Mouse (Mus musculus): ENCODE data around the gene Ddah2.

Gene Ddah2

GRCm38 (mm10) chr17:35058911-35059892, at the start of gene Ddah2:
TSS of gene Ddah2 (plus strand) at chr17:35059035.
- peak; percentile 88 to 92 for DNase-seq

- no peak for DNase-seq
Measured at GRCm38 (mm10) chr17:35009586-35009985, 49.2 kb upstream of the Ddah2 start.

GRCm38 (mm10) chr17:35011440-35011839, 47.4 kb upstream of the Ddah2 start:
- DNase-seq, result no peak

GRCm38 (mm10) chr17:35012430-35012829, 46.4 kb upstream of the Ddah2 start:
- no peak for DNase-seq

GRCm38 (mm10) chr17:35013221-35013620, 45.6 kb upstream of the Ddah2 start:
- DNase-seq, result no peak

- no peak for DNase-seq
Measured at GRCm38 (mm10) chr17:35015296-35015695, 43.5 kb upstream of the Ddah2 start.

GRCm38 (mm10) chr17:35016376-35016775, 42.5 kb upstream of the Ddah2 start, which contains the start of gene Vwa7:
TSS of gene Vwa7 (plus strand) at chr17:35016579.
- DNase-seq, result peak in 1 of 2 experiments; percentile 33

GRCm38 (mm10) chr17:35016791-35017705, 41.8 kb upstream of the Ddah2 start:
- no peak for DNase-seq

GRCm38 (mm10) chr17:35017706-35018030, 41.2 kb upstream of the Ddah2 start:
- no peak for DNase-seq

GRCm38 (mm10) chr17:35018171-35018570, 40.7 kb upstream of the Ddah2 start:
- DNase-seq, result no peak

GRCm38 (mm10) chr17:35019894-35020293, 38.9 kb upstream of the Ddah2 start:
- DNase-seq, result no peak

GRCm38 (mm10) chr17:35020551-35020950, 38.3 kb upstream of the Ddah2 start:
- DNase-seq, result no peak

GRCm38 (mm10) chr17:35021163-35021808, 37.5 kb upstream of the Ddah2 start:
- DNase-seq, result peak; percentile 85 to 88

- peak; percentile 53 to 69 for DNase-seq
Measured at GRCm38 (mm10) chr17:35021842-35022477, 36.9 kb upstream of the Ddah2 start.

GRCm38 (mm10) chr17:35022541-35023060, 36.2 kb upstream of the Ddah2 start:
- DNase-seq, result no peak

GRCm38 (mm10) chr17:35023221-35023620, 35.6 kb upstream of the Ddah2 start:
- DNase-seq, result no peak

- no peak for DNase-seq
Measured at GRCm38 (mm10) chr17:35023756-35024155, 35.1 kb upstream of the Ddah2 start.

- no peak for DNase-seq
Measured at GRCm38 (mm10) chr17:35024261-35024660, 34.6 kb upstream of the Ddah2 start.

- DNase-seq, result peak in 1 of 2 experiments; percentile 40
Measured at GRCm38 (mm10) chr17:35024691-35025488, 33.9 kb upstream of the Ddah2 start.

GRCm38 (mm10) chr17:35026206-35026605, 32.6 kb upstream of the Ddah2 start:
- no peak for DNase-seq
